Comparison of ENCODE assay signal across 8 mouse cellular contexts in genomic region chr5:123256841-123257755, GRCm38 (mm10). TPM values are rescaled to one million over a fixed set of nuclear protein-coding genes. Genes with fewer than 3 reads are reported as not detected.
DNase-seq lines count a peak whose midpoint lies in the region; ATAC-seq lines count a peak whose summit lies in the region.

No protein-coding gene starts in this region.

- H3K9ac ChIP-seq in liver, embryonic 13.5 days, result no peak overlapping the region

- peak; percentile 26 for DNase-seq in Muller cell, postnatal 12 days (ENCODE audit: inconsistent ontology term)
- DNase-seq in cerebellum, adult 9-11 months, result peak; percentile 57
- peak; percentile 49 to 60 for DNase-seq in frontal cortex, postnatal 25 days (ENCODE audit: low spot score in 2 of 2)
- peak; percentile 55 for DNase-seq in kidney, postnatal 10 days
- DNase-seq in liver, embryonic 13.5 days, result no peak
- DNase-seq in right cerebral cortex, adult 2 months (ENCODE audit: low spot score in 2 of 2), result peak; percentile 84 to 86
- DNase-seq in thymus, postnatal 0 days (ENCODE audit: low spot score), result no peak
- no peak for DNase-seq in adrenal gland, adult (ENCODE audit: inconsistent age in 2 of 2, low spot score in 1 of 2)

- peaks cover 24% of the 10 kb centered on the region for H3K27me3 ChIP-seq in liver, embryonic 13.5 days

- 26% methylated on average over 23 of the region's 23 CpGs for WGBS in liver, embryonic 13.5 days (ENCODE audit: insufficient replicate concordance)

- peaks cover 8% of the 10 kb centered on the region for H3K4me1 ChIP-seq in liver, embryonic 13.5 days (replicated peaks)

- H3K27ac ChIP-seq in liver, embryonic 13.5 days, result no peak overlapping the region

- H3K4me2 ChIP-seq in liver, embryonic 13.5 days, result peak overlapping the region; percentile 22

- H3K36me3 ChIP-seq in liver, embryonic 13.5 days, result no peaks in the 10 kb centered on the region

- ATAC-seq in liver, embryonic 13.5 days (ENCODE audit: low read depth), result no peak

- no peak overlapping the region for H3K4me3 ChIP-seq in liver, embryonic 13.5 days (replicated peaks)

- H3K9me3 ChIP-seq in liver, embryonic 13.5 days (replicated peaks), result no peaks in the 10 kb centered on the region

RNA-seq across cellular contexts. Expression of gene Wdr66, which starts 5.2 kb away (rescaled TPM):
- 0.16 TPM in 1 of 2 replicates, not detected in the other for polyA plus RNA-seq in liver, embryonic 13.5 days (2015; fragmentation: Nextera tagmentation; extraction: Ambion mirVana)
- polyA plus RNA-seq in thymus, postnatal 0 days (2015; fragmentation: Nextera tagmentation; extraction: Ambion mirVana), result 0.36 and 0.56 TPM in 2 replicates

Comparison
In these comparisons a context has a peak if more than half of its experiments do, and no peak if none do; other contexts are left out.
1. DNase-seq: peak in Muller cell, postnatal 12 days (single experiment), cerebellum, adult 9-11 months (single experiment), frontal cortex, postnatal 25 days (2 of 2), kidney, postnatal 10 days (single experiment) and right cerebral cortex, adult 2 months (2 of 2); none in liver, embryonic 13.5 days (single experiment), thymus, postnatal 0 days (single experiment) and adrenal gland, adult (0 of 2).